In the genomic region with DNA sequence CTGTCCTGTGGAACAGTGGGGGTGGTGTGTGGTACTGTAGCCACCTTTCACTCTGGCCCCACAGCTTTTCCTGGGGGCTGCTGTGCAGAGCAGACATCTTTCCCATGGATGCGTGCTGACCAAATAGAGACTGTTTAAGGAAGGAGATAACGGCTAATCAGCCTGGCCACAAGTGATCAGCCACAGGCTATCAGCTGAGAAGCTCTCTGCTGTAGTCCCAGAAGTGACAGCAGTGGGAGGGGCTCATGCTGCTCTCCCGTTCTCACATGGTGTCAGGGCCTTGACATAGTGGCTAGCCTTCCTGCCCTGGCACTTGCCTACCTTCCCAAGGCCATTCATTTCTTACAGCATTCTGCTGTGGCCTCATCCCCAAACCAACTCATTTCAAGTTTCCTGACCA, we compare ENCODE assay signal across 17 mouse cellular contexts. TPM values are rescaled to one million over a fixed set of nuclear protein-coding genes. Genes with fewer than 3 reads are reported as not detected.
DNase-seq lines count a peak whose midpoint lies in the region; ATAC-seq and TF ChIP-seq lines count a peak whose summit lies in the region.
"Had no signal": no experiment of that assay in that cellular context is flagged by ENCODE, and none has a peak within 500 bp of the region (broad histone marks: within the 10 kb centered on the region; RNA-seq: fewer than 3 reads in every experiment).

No protein-coding gene starts in this region.

- ATAC-seq in common myeloid progenitor, adult 5-6 weeks (replicated peaks; ENCODE audit: low read depth, poor library complexity, severe bottlenecking): peak; percentile 71
- peak; percentile 92 for ATAC-seq in liver, embryonic 14.5 days (ENCODE audit: insufficient read depth)
- peak; percentile 40 for ATAC-seq in stomach, embryonic 16.5 days (ENCODE audit: insufficient read depth, low FRiP score)
- ATAC-seq: forebrain, embryonic 15.5 days; midbrain, embryonic 16.5 days had no signal

- H3K27ac ChIP-seq in spleen, adult 2 months (ENCODE audit: insufficient read depth, low read length): 0 out of 2 replicates have a peak overlapping the region, but pooled peaks have one; percentile 25
- peak overlapping the region; percentile 11 for H3K27ac ChIP-seq in liver, embryonic 14.5 days
- no peak overlapping the region for H3K27ac ChIP-seq in stomach, embryonic 16.5 days (ENCODE audit: low read length)
- H3K27ac ChIP-seq: forebrain, embryonic 15.5 days; hindbrain, embryonic 14.5 days; neural tube, embryonic 12.5 days had no signal

- no peak for TF ChIP-seq POLR2A in spleen, adult 2 months (IDR thresholded peaks at IDR 0.05; ENCODE audit: low read depth, low read length)

- intact Hi-C loops in left cerebral cortex, postnatal 10 days (cut with DNase I): no loop called here

- no peak for TF ChIP-seq CTCF in spleen, adult 2 months (IDR thresholded peaks at IDR 0.05; ENCODE audit: extremely low read depth, insufficient read depth, insufficient read length, insufficient replicate concordance)
- TF ChIP-seq CTCF in liver, embryonic 14.5 days (IDR thresholded peaks at IDR 0.05; ENCODE audit: low read depth): no peak

- no peaks in the 10 kb centered on the region for H3K36me3 ChIP-seq in spleen, adult 2 months (ENCODE audit: control insufficient read depth, insufficient read depth, low read length)
- peaks cover 46% of the 10 kb centered on the region for H3K36me3 ChIP-seq in liver, embryonic 14.5 days (replicated peaks; ENCODE audit: control insufficient read depth, insufficient read depth, low read depth)
- no peaks in the 10 kb centered on the region for H3K36me3 ChIP-seq in stomach, embryonic 16.5 days (ENCODE audit: control insufficient read depth, insufficient read depth, low read length)

- no peak for DNase-seq in spleen, adult 2 months (ENCODE audit: low read depth in 1 of 2, low spot score in 2 of 2)
- no peak for DNase-seq in spleen, postnatal 4 days (ENCODE audit: low spot score in 2 of 2)
- peak; percentile 59 to 71 (median 70) for DNase-seq in liver, embryonic 14.5 days (ENCODE audit: low read depth in 3 of 3, low spot score in 3 of 3)
- DNase-seq in left cerebral cortex, postnatal 10 days (ENCODE audit: extremely low spot score in 1 of 2, low spot score in 2 of 2): no peak
- no peak for DNase-seq in retina, postnatal 1 day
- DNase-seq: adrenal gland, adult 8-10 months; cerebellum, adult 2 months; embryo, embryonic 11 days; kidney, adult 11 months; kidney, postnatal 25 days; layer of hippocampus, adult 9-11 months had no signal

- no peak overlapping the region for H3K4me3 ChIP-seq in spleen, adult 2 months (ENCODE audit: extremely low read depth, insufficient read depth, insufficient read length)
- no peak overlapping the region for H3K4me3 ChIP-seq in liver, embryonic 14.5 days (ENCODE audit: insufficient read depth in 1 of 2, low read depth in 2 of 2, low read length in 2 of 2)
- no peak overlapping the region for H3K4me3 ChIP-seq in stomach, embryonic 16.5 days (replicated peaks; ENCODE audit: low read length)
- H3K4me3 ChIP-seq: forebrain, embryonic 15.5 days; neural tube, embryonic 12.5 days had no signal

- TF ChIP-seq EP300 in liver, embryonic 14.5 days (IDR thresholded peaks at IDR 0.05; ENCODE audit: low read depth): peak; percentile 84

- no peaks in the 10 kb centered on the region for H3K4me1 ChIP-seq in spleen, adult 2 months (ENCODE audit: control insufficient read depth, insufficient read depth, insufficient read length)
- H3K4me1 ChIP-seq in liver, embryonic 14.5 days (replicated peaks; ENCODE audit: control insufficient read depth in 2 of 2, insufficient read depth in 2 of 2, low read length in 1 of 2): peaks cover 25 to 30% of the 10 kb centered on the region in 2 experiments
- H3K4me1 ChIP-seq in stomach, embryonic 16.5 days (ENCODE audit: control insufficient read depth, insufficient read depth, low read length): peaks cover 3% of the 10 kb centered on the region; the same call in 1 of the 2 replicates
- H3K4me1 ChIP-seq: neural tube, embryonic 12.5 days had no signal

- peak overlapping the region; percentile 40 for H3K4me2 ChIP-seq in liver, embryonic 14.5 days (ENCODE audit: low read depth)
- no peak overlapping the region for H3K4me2 ChIP-seq in stomach, embryonic 16.5 days (ENCODE audit: low read depth, low read length)
- H3K4me2 ChIP-seq: forebrain, embryonic 15.5 days; hindbrain, embryonic 14.5 days; neural tube, embryonic 12.5 days had no signal

- no peaks in the 10 kb centered on the region for H3K9me3 ChIP-seq in liver, embryonic 14.5 days (ENCODE audit: control insufficient read depth, low read length)
- no peaks in the 10 kb centered on the region for H3K9me3 ChIP-seq in stomach, embryonic 16.5 days (replicated peaks; ENCODE audit: control insufficient read depth, low read length)
- H3K9me3 ChIP-seq: forebrain, embryonic 15.5 days; neural tube, embryonic 12.5 days had no signal

- no peaks in the 10 kb centered on the region for H3K27me3 ChIP-seq in spleen, adult 2 months (ENCODE audit: control insufficient read depth, insufficient read depth, low read length)
- no peaks in the 10 kb centered on the region for H3K27me3 ChIP-seq in liver, embryonic 14.5 days (ENCODE audit: control insufficient read depth, insufficient read depth, low read length)
- no peaks in the 10 kb centered on the region for H3K27me3 ChIP-seq in stomach, embryonic 16.5 days (ENCODE audit: control insufficient read depth, insufficient read depth, low read length)
- H3K27me3 ChIP-seq: forebrain, embryonic 15.5 days; neural tube, embryonic 12.5 days had no signal

- WGBS in spleen, adult 2 months: 81% methylated on average over 3 of the region's 3 CpGs
- 8% methylated on average over 3 of the region's 3 CpGs for WGBS in liver, embryonic 14.5 days (ENCODE audit: insufficient replicate concordance)
- WGBS in stomach, embryonic 16.5 days: 33% methylated on average over 3 of the region's 3 CpGs

- peak overlapping the region; percentile 25 for H3K9ac ChIP-seq in liver, embryonic 14.5 days (replicated peaks)
- no peak overlapping the region for H3K9ac ChIP-seq in stomach, embryonic 16.5 days (ENCODE audit: low read length)
- H3K9ac ChIP-seq: forebrain, embryonic 15.5 days; hindbrain, embryonic 14.5 days; neural tube, embryonic 12.5 days had no signal

RNA-seq across cellular contexts. Expression of gene Smox, which starts 27.5 kb away (rescaled TPM):
- 63.9 and 91.7 TPM in 2 replicates for polyA plus RNA-seq in spleen, adult 2 months (2012; rRNA removed)
- total RNA-seq in common myeloid progenitor, adult 5-6 weeks (2017): 9.3 and 23.2 TPM in 2 replicates
- 58.1 and 75.0 TPM in 2 replicates for polyA plus RNA-seq in liver, embryonic 14.5 days (2012; rRNA removed)
- polyA plus RNA-seq in liver, embryonic 14.5 days (2014; fragmentation: Nextera tagmentation; extraction: Ambion mirVana): 70.4 and 85.8 TPM in 2 replicates
- polyA plus RNA-seq in stomach, embryonic 16.5 days (2015; fragmentation: Nextera tagmentation; extraction: Ambion mirVana): 35.7 and 38.6 TPM in 2 replicates
- total RNA-seq in left cerebral cortex, postnatal 10 days (2021): 10 to 100 TPM; 45.6 to 60.5 TPM

RNA-seq across cellular contexts. Expression of gene Adra1d, which starts 43.3 kb away (rescaled TPM):
- polyA plus RNA-seq in spleen, adult 2 months (2012; rRNA removed): 10.0 and 11.8 TPM in 2 replicates
- total RNA-seq in common myeloid progenitor, adult 5-6 weeks (2017): not detected in 2 replicates
- polyA plus RNA-seq in liver, embryonic 14.5 days (2012; rRNA removed): 0.55 and 0.57 TPM in 2 replicates
- 0.30 and 0.63 TPM in 2 replicates for polyA plus RNA-seq in liver, embryonic 14.5 days (2014; fragmentation: Nextera tagmentation; extraction: Ambion mirVana)
- polyA plus RNA-seq in stomach, embryonic 16.5 days (2015; fragmentation: Nextera tagmentation; extraction: Ambion mirVana): 0.22 and 0.42 TPM in 2 replicates
- 10 to 100 TPM; 17.4 to 20.5 TPM for total RNA-seq in left cerebral cortex, postnatal 10 days (2021)
- polyA plus RNA-seq: midbrain, embryonic 16.5 days had no signal

Comparison
In these comparisons a context has a peak if more than half of its experiments do, and no peak if none do; other contexts are left out.
1. DNase-seq: peak in liver, embryonic 14.5 days (3 of 3); none in spleen, adult 2 months (0 of 2), spleen, postnatal 4 days (0 of 2), left cerebral cortex, postnatal 10 days (0 of 2) and retina, postnatal 1 day (single experiment).
2. ATAC-seq: peak in every context shown above with its lines; median percentile 92 in liver, embryonic 14.5 days; 71 in common myeloid progenitor, adult 5-6 weeks; 40 in stomach, embryonic 16.5 days.